Mouse (Mus musculus): ENCODE measurements around the gene Tshz2.
"Not testable (repeated sequence)": the region's sequence is repeated elsewhere in the genome, so short reads cannot be mapped to it uniquely, and the experiment has no call there.

Tshz2 gene

DNA sequence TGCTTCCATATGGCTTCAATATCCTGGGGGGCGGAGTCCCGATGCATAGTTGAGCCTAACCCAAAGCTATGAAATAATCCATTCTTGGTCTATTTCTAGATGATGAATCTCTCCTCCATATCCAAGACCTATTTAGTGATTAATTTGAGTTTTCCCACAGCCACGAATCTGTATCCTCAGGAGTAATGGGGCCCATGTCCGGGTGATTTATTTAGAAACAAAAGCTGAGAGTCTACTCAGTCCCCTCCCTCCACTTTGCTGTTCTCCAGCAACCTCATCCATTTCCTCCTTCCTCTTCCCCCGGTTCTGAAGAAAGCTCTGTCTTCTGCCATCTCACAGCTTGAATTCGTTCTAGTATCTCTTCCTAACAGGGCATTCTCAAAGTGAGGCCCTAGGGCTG, 125.3 kb downstream of the Tshz2 start:
- no peak for DNase-seq (ENCODE audit: low spot score)

- DNase-seq (ENCODE audit: low spot score): no peak
These were observed 127.3 kb downstream of the Tshz2 start for GRCm38 (mm10) chr2:169760117-169760516.

- DNase-seq (ENCODE audit: low spot score): no peak
These were observed 128.9 kb downstream of the Tshz2 start for GRCm38 (mm10) chr2:169761726-169762125.

GRCm38 (mm10) chr2:169762301-169762700, 129.5 kb downstream of the Tshz2 start:
- DNase-seq (ENCODE audit: low spot score): no peak

DNA sequence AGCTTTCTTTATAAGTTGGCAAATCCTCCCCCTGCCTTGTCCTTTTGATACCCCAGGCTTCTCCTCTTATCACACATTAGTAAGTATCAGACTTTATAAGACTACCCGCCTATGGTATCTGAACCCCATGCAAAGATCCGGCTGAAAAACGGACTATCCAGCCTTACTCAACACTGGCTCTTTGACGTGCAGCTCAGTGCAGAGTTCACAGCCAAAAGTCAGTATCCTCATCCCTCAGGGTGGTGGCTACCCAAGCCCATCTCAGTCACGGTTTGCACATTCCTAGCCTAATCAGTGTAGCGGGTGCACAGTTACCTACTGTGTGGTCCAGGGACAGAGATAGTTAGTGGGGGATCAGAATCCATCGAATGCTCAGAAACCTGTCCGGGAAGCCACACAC, 130.9 kb downstream of the Tshz2 start:
- DNase-seq (ENCODE audit: low spot score): no peak

DNA sequence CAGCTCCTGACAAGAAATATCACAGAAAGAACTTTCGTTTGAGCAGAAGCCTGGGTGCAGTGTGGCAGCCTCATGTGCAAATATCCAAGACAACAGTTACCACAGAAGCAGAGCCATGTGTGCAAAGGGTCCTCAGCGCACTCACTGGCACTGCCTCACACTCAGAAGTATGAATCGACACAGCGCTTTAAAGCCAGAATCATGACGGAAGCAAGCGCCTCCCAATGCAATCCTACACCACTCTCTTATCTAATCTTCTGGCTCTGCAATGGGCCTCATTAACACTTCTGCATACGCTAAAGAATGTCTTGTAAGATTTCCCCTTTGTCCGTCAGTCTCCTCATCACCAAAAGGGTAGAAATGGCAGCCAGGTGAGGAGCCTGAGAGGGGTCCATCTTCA, 133.4 kb downstream of the Tshz2 start:
- no peak for DNase-seq (ENCODE audit: low spot score)

DNA sequence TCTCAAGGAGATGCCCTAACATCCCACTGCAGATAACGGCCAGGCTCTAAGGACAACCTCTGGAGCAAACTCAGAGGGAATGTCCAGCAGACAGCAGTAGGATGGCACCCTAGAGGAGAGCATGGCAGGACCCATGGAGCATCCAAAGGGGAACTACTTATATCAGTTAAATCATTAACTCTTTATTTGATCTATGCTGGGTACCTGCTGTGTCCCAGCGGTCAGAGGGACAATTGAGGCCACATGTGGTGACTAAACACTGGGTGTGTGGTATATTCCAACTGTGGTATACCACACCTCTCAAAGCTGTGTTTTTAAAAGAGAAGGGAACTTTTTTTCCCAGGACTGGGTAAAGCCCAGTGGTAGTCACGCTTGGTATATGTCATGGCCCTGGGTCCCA, 134.5 kb downstream of the Tshz2 start:
- DNase-seq (ENCODE audit: low spot score): no peak

DNA sequence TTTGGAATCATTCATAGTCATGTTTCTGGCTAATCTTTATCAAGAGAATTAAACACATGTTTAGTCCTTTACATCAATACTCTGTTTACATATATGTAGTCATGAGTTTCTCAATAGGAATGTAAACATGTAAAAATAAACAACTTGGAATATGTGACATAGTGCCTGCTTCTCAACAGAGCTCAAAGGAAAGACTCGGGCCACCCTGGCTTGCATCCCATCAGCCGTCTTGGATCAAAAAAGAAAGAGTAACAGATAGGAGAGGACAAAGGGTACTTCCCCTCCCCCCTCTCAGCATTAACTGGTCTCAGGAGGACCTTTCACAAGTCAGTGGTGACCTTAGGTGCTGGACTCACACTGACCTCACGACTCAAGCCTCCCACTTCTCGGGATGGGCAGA, 142.3 kb downstream of the Tshz2 start:
- no peak for DNase-seq (ENCODE audit: low spot score)

DNA sequence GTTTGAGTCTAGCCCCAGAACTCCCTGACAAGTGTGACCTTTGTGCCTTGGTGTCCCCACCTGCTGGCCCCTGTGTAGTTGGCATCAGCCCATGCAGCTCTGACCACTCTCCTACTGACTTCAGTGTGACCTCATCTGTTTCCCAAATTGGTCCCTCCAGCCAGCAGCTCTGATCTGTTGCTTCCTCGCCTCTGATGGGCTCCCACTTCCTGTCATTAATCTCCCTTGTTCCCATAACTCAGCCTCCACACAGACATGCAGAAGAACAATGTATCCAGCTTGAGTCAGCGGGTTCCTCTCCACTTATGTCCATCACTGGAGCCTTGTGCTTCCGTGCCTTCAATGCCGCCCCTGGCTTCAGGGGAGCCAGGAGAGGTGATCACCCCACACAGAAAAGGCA, 144.4 kb downstream of the Tshz2 start:
- DNase-seq (ENCODE audit: low spot score): no peak

DNA sequence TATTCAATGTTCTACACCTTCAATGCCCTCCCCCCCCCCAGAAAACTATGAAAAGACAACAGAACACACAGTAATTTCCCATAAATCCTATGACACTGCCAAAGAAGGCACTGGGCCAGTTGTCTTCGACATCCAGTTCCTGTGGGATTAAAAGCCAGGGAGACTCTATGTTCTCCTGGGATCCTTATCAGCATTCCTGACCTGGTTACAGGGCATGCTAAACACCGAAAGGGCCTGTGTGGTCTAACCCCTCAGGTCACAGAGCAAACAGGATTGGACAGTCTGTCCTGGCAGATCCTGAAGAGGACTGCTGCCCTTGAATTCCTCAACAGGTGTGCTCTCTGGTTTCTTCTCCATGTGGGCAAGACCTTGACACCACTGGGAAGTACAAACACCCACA, 145.0 kb downstream of the Tshz2 start:
- DNase-seq (ENCODE audit: low spot score): no peak

GRCm38 (mm10) chr2:169778740-169779345, 146.0 kb downstream of the Tshz2 start:
- no peak for DNase-seq (ENCODE audit: low spot score)

GRCm38 (mm10) chr2:169781671-169782070, 148.9 kb downstream of the Tshz2 start:
- not testable (repeated sequence) for DNase-seq (ENCODE audit: low spot score)

DNA sequence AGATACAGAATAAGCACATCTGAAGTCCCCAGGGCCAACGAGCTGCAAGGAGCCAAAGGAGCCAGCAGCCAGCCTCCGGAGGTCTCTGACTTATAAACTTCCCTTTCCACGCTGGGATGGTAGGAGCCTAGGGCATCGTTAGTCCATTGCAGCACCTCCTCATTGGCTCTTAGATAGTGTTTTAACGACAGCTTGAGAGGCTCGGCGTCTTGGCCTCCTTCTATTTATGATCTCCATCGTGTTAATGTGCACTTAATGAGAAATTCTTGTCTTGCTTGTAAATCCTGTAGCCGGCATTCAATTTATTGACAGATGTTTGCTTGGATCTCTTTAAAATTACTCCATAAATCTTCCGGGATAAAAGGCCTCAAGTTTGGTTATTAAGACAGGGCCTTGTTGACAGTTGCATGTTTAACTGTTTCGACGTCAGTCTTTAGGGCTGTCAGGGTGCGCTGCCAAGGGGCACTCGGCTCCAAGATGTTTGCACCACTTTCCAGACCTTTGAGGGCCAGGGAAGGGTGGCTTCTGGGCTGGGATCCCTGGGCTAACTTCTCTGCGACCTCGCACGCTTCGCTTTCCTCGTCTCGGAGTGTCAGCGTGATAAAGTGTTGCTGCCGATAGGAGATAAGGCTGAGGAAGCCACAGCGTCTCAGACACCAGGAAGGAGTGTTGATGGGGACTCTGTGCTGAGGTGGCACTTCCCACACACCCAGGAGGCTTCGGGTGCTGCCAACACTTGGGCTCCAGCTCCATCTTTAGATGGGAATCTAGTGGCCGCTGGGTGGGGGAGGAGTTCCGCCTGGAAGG, 150.3 kb downstream of the Tshz2 start:
- no peak for DNase-seq (ENCODE audit: low spot score)

- no peak for DNase-seq (ENCODE audit: low spot score)
These were observed 150.8 kb downstream of the Tshz2 start for GRCm38 (mm10) chr2:169783681-169784033.

DNA sequence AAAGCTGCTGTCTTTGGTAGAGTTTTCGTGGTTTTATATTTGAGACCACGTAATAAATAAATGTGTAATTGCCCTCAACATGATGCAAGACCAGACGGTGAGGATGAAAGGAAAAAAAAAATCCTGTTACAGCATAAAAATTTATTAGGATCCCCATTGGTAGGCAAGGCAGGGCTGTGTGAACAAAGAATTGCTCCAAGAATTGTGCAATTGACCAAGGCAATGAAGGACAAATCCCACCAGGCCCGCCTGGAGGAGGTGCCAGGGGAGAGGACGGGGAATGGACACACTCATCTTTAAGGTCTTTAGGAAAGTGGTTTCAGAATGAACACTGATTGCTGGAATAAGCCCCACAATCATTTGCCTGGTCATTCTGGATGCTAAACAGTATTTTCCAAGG, 154.6 kb downstream of the Tshz2 start:
- DNase-seq (ENCODE audit: low spot score): no peak

- DNase-seq (ENCODE audit: low spot score): no peak
These were observed 155.1 kb downstream of the Tshz2 start for GRCm38 (mm10) chr2:169787906-169788305.

DNA sequence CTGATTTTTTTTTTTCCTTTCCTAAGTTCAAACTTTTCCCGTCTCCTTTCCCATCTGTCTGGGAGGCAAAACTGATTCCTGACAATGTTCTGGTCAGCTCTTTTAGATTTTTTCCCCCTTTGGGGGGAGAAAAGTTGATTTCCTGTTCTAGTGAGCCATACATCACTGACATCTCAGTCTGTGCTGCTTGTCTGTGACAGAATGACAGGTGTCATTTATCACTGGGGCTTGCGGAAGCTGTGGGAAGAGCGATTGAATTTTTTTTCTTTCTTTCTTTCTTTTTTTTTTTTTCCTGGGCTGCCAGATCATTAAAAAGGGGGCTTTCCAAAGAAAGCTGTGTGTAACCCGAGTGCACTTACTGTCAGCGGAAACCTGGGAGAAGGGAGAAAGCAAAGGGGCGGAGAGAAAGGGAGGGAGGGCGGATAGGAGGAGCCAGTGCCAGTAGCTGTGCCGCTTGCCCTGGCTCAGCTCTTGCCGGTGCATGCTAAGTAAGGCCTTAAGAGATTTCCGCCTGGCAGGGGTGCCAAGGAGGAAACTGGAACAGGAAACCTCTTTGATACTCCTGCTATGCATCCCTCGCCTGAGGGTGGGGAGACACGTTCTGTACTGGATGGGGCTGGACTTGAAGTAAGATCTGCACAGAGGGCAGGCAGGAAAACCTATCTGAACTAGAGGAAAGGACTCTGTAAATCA, 157.8 kb downstream of the Tshz2 start:
- DNase-seq (ENCODE audit: low spot score): peak; percentile 60

- no peak for DNase-seq (ENCODE audit: low spot score)
These were observed 159.9 kb downstream of the Tshz2 start for GRCm38 (mm10) chr2:169792706-169793105.

DNA sequence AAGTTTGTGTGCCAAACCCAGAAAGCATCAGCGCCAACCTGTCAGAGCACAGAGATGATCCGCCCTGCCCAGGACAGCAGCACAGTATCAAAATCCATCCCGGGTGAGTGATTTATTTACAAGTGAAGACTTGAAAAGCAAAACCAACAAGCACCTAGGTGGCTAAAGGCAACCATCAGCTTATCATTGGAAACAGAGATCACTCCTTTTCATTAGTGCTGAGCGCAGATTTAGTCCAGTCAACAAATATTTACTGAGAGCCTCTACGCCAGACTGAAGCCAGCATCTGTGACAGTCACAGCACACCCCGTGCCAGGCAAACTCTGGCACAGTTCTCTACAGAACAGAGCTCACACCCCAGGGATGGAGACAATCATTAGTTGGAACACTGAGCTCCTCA, 169.4 kb downstream of the Tshz2 start:
- no peak for DNase-seq (ENCODE audit: low spot score)

- no peak for DNase-seq (ENCODE audit: low spot score)
These were observed 171.6 kb downstream of the Tshz2 start for GRCm38 (mm10) chr2:169804380-169804779.

- no peak for DNase-seq (ENCODE audit: low spot score)
These were observed 172.7 kb downstream of the Tshz2 start for GRCm38 (mm10) chr2:169805545-169805944.

DNA sequence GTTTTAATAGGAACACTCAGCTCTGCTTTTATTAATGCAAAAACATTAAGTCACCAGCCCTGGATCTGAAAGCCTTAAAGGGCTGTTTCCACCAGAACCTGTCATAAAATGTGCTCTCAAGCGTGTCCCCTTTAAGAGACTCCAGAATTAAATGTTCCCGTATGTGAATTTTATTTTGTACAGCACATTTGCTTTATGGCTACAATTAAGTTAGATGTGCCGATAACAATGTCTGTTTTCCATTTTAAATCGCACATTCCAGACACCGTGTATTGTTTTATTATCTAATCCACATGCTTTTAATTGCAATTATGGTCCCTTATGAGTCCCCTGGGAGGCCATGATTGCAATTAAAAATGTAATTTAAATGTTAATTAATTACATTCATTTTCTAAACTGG, 178.8 kb downstream of the Tshz2 start:
- no peak for DNase-seq (ENCODE audit: low spot score)

GRCm38 (mm10) chr2:169812055-169812454, 179.2 kb downstream of the Tshz2 start:
- no peak for DNase-seq (ENCODE audit: low spot score)

All from testis, postnatal 10 days (tissue).